ENCODE assay signal across 1 mouse cellular context in the genomic region with DNA sequence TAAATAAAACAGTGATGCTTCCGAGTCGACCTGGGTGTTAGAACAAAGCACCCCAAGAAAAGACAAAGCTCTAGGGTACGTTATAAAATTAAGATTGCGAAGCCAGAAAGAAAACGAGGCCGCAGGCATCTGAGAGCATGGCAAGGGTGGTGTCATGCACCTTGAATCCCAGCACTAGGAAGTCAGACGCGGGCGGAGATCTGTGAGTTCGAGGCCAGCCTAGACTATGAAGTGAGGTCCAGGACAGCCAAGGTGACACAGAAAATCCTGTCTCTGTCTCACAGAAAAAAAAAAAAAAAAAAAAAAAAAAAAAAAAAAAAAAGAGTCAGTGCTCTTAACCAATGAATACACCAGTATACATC.
TF ChIP-seq lines count a peak whose summit lies in the region.

No protein-coding gene starts in this region.

TF ChIP-seq in MEL, 35 proteins besides CTCF, POLR2A, EP300 and RAD21:
- TF ChIP-seq UBTF (IDR thresholded peaks at IDR 0.05; ENCODE audit: borderline replicate concordance, insufficient read depth, low read depth, low read length) (no peak), SMC3 (IDR thresholded peaks at IDR 0.05; ENCODE audit: low read depth, low read length) (0 out of 2 replicates have a peak, but pooled peaks have one; percentile 10)
TF ChIP-seq in MEL: peak in this region for 1.
